Mouse (Mus musculus) hindbrain, embryonic 14.5 days (tissue): Measurements from ENCODE around the gene Itga10. TPM values are rescaled to one million over a fixed set of nuclear protein-coding genes. Genes with fewer than 3 reads are reported as not detected.
"Not testable (repeated sequence)": the region's sequence is repeated elsewhere in the genome, so short reads cannot be mapped to it uniquely, and the experiment has no call there.

Source experiments
- ATAC-seq: fragments of 200-750 bp; cut with Nextera tagmentation; 2 replicates; pipeline ENCODE4 v1.8.0; 2017; ENCODE audit warnings: moderate number of reproducible peaks, mild to moderate bottlenecking, moderate TSS enrichment, moderate library complexity; ENCODE audit not compliant: low FRiP score
- DNase-seq: peaks from one replicate; pipeline ENCODE4 v3.0.0-alpha.2; 2015; ENCODE audit warnings: low spot score
- H3K27ac ChIP-seq: fragments of 300-500 bp; sonication (generic); 2 replicates; pipeline ENCODE4 v1.5.1; 2014; ENCODE audit warnings: mild to moderate bottlenecking, moderate library complexity
- H3K27me3 ChIP-seq: fragments of 300-500 bp; sonication (generic); 2 replicates; pipeline ENCODE4 v1.6.1; 2014; ENCODE audit warnings: mild to moderate bottlenecking, low read length, mixed read lengths; ENCODE audit not compliant: control insufficient read depth, insufficient read depth
- H3K36me3 ChIP-seq: fragments of 300-500 bp; sonication (generic); replicated peaks from 2 replicates; pipeline ENCODE4 v1.6.1; 2014; ENCODE audit not compliant: control insufficient read depth, insufficient read depth
- H3K4me1 ChIP-seq: fragments of 300-500 bp; sonication (generic); replicated peaks from 2 replicates; pipeline ENCODE4 v1.6.1; 2014; ENCODE audit warnings: antibody characterized with exemption, low read length, mixed read lengths; ENCODE audit not compliant: control insufficient read depth, insufficient read depth
- H3K4me2 ChIP-seq: fragments of 300-500 bp; sonication (generic); replicated peaks from 2 replicates; pipeline ENCODE4 v1.6.1; 2014; ENCODE audit warnings: mild to moderate bottlenecking, moderate library complexity
- H3K4me3 ChIP-seq: fragments of 300-500 bp; sonication (generic); replicated peaks from 2 replicates; pipeline ENCODE4 v1.5.1; 2014; ENCODE audit warnings: mild to moderate bottlenecking, low read length
- H3K9ac ChIP-seq: fragments of 300-500 bp; sonication (generic); 2 replicates; pipeline ENCODE4 v1.6.1; 2014
- H3K9me3 ChIP-seq: fragments of 300-500 bp; sonication (generic); 2 replicates; pipeline ENCODE4 v1.6.1; 2016; ENCODE audit warnings: low read length; ENCODE audit not compliant: control insufficient read depth
- WGBS: fragments of 180-500 bp; shearing (Covaris S2); extraction: QIAGEN DNeasy Blood & Tissue Kit; methylation state at CpG from one replicate; pipeline ENCODE4 v1.1.7; 2014; 5-methylcytosine and 5-hydroxymethylcytosine counted together
- polyA plus RNA-seq: library from polyadenylated mRNA; unstranded; fragments of >200 nt; fragmentation: Nextera tagmentation; extraction: Ambion mirVana; gene quantifications from 2 replicates; pipeline ENCODE4 v1.2.1, GENCODE M21; 2014

Gene Itga10
- polyA plus RNA-seq, 1 experiment from 2014 or later: 0.99 TPM

DNA sequence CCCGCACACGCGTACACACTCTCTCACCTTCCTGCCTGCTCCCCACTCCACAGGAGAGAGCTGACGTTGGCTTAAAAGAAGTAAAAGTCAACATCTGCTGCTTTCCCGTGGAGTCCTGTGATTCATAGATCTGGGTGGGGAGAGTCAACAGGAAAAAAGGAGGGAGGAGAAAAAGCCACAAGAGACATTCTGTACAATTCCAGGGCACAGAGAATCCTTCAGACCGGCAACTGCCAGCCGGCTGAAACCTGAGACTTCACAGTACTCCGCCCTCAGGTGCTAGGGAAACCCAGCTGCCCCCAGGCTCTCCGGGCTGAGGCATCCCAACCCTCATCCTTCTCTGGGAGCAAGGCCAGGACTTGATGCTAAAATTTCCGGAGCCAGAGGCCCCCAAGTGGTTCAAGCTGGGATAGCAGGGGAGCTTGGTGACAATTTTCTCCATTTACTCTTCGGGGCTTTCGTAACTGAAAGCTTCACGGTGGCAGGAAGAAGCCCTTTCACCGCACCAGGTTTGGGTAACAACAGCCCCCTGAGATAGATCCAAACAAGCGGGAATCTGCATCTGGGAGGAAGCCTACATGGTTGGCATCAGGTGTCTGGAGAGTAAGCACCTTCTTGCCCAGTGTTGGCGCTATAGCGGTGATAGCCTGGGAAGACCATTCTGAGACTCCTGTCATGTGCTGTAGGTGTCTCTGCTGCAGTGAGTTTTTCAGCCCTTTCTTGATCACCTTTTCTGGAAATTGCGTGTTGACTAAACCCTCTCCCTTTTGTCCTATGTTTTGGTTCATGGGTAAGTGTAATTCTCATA is 18.3 kb downstream of the Itga10 start:
- 0 out of 2 replicates have a peak, but pooled peaks cover 10% of the 10 kb centered on the region for H3K4me1 ChIP-seq
- WGBS: 6% methylated on average over 17 of the region's 18 CpGs
- H3K4me2 ChIP-seq: peak overlapping the region; percentile 60
- ATAC-seq (peak; percentile 84), DNase-seq (peak; percentile 90)
- H3K4me3 ChIP-seq: peak overlapping the region; percentile 22
- H3K9ac ChIP-seq: peak overlapping the region; percentile 50
- peak overlapping the region; percentile 45; the same call in 1 of the 2 replicates for H3K27ac ChIP-seq
- H3K27me3 ChIP-seq: no peaks in the 10 kb centered on the region
- no peaks in the 10 kb centered on the region for H3K36me3 ChIP-seq
- no peaks in the 10 kb centered on the region for H3K9me3 ChIP-seq

DNA sequence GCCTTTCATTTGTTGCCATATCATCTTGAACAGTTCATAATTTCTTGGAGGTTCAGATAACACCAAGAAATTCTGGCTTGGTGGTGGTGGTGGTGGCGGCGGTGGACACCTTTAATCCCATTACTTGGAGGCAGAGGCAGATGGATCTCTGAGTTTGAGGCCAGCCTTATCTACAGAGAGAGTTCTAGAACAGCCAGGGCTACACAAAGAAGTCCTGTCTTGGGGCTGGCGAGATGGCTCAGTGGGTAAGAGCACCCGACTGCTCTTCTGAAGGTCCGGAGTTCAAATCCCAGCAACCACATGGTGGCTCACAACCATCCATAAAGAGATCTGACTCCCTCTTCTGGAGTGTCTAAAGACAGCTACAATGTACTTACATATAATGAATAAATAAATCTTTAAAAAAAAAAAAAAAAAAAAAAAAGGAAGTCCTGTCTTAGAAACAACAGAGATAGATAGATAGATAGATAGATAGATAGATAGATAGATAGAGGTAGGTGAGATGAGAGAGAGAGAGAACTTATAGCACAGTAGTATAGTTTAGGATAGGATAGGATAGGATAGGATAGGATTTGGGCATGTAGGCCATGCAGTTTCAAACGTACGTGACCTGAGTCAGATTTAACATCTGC is 20.5 kb downstream of the Itga10 start:
- not testable (repeated sequence) for H3K27me3 ChIP-seq, DNase-seq, H3K27ac ChIP-seq, ATAC-seq, H3K36me3 ChIP-seq, H3K4me3 ChIP-seq, H3K4me2 ChIP-seq, H3K9ac ChIP-seq, H3K9me3 ChIP-seq, H3K4me1 ChIP-seq
- WGBS: 92% methylated on average over 7 of the region's 7 CpGs

DNA sequence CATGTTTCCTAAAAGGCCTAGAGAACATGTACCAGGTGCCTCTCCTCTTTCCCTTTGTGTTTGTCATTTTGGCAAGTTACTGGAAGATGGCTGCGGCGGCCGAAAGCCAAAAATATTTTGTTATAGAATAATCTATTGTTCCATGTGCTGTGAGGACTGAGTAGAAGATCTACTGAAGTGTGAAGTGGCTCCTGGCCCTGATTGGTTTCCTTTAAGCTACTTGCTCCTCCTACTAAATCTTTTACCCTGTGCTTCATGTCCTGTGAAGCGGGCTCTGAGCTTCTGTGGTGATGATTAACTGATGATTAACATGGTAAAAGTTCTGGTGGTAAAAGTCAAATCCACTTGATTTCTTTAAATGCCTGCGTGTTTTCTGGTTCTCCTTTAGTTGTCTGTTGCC is 21.5 kb downstream of the Itga10 start:
- Histone ChIP-seq H3K27ac (no peak overlapping the region), H3K9ac (no peak overlapping the region), H3K27me3 (peaks cover 9% of the 10 kb centered on the region; the same call in 1 of the 2 replicates), H3K4me2 (no peak overlapping the region), H3K4me1 (peaks cover 10% of the 10 kb centered on the region; the same call in 1 of the 2 replicates), H3K36me3 (no peaks in the 10 kb centered on the region), H3K9me3 (no peaks in the 10 kb centered on the region), H3K4me3 (no peak overlapping the region)
- 96% methylated on average over 5 of the region's 5 CpGs for WGBS
- no peak for ATAC-seq
- no peak for DNase-seq

DNA sequence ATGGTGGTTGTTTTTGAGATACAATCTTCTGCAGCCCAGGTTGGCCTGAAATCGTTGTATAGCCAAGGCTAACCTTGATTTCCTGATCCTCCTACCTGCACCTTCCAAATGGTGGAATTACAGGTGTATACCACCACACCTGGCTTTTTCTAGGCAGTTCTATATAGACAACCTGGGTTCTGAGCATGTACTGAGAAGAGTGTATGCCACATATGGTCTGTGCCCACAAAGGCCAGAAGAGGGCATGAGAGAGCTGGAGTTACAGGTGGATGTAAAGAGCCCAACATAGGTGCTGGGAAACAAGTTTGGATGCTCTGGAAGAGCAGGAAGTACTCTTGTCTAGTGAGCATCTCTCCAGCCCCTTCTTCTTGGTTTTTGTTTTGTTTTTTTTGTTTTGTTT is 21.9 kb downstream of the Itga10 start:
- Histone ChIP-seq H3K36me3 (no peaks in the 10 kb centered on the region), H3K9me3 (no peaks in the 10 kb centered on the region), H3K4me2 (no peak overlapping the region), H3K27me3 (peaks cover 9% of the 10 kb centered on the region; the same call in 1 of the 2 replicates), H3K9ac (no peak overlapping the region), H3K27ac (no peak overlapping the region), H3K4me1 (peaks cover 10% of the 10 kb centered on the region; the same call in 1 of the 2 replicates), H3K4me3 (no peak overlapping the region)
- DNase-seq (no peak), ATAC-seq (no peak)
- 52% methylated on average over 1 of the region's 1 CpGs for WGBS

DNA sequence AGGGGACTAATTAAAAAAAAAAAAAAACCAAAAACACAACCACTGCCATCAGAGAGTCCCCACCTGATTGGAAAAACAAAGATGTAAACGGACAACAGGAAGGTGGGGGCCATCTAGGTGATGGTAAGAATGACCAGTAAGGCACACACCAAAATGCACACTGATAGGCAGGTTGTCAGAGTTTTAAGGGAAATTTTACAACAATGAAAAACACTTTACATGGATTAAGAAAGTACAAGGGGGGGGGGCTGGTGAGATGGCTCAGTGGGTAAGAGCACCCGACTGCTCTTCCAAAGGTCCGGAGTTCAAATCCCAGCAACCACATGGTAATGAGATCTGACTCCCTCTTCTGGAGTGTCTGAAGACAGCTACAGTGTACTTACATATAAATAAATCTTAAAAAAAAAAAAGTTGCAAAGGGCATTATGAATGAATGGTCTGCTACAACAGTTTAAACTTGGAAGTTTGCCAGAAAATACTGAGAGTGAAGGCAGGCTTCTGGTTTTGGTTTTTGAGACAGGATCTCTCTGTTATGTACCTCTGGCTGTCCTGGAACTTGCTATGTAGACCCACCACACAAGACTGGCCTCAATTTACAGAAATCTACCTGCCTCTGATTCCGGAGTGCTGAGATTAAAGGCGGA is 23.2 kb downstream of the Itga10 start:
- DNase-seq: no peak
- WGBS: 97% methylated on average over 5 of the region's 5 CpGs

DNA sequence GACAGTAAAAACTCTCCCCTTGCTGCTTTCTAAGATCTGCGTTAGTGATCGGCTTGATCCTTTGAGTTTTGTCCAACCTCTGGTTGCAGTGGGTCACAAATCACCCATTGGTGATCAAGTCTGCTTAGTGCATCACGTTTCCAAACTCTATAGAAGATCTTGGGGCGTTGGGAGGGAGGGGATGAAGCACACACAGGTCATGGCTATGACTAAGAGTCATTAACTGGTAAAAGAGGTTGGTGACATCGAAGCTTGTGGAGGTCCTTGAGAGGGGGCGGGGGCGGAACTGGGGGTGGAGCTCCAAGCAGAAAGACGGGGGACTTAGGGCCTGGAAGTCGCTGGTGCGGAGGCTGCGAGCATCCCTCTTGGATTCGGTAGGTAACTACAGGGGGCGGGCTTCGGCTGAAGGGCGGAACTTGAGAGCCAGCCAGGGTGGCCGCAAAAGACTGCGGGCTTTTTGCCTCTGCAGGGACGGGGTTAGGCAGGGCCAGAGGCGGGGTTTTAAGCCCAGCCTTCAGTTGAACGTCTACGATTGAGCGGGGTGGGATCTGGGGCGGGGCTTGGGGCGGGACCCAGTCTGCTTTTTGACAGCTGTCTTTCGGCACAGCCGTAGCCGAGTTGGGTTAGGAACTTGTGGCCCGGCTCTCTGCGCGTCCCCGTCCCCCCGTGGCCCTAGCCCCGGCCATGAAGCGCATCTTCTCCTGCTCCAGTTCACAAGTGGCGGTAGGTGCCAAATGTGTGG is 24.5 kb downstream of the Itga10 start, which contains the start of gene Ankrd35:
Ankrd35 (plus strand) TSS at position 405 of the 742 bp plus-strand sequence.
- Histone ChIP-seq H3K9me3 (no peaks in the 10 kb centered on the region), H3K27me3 (peaks cover 9% of the 10 kb centered on the region; the same call in 1 of the 2 replicates), H3K27ac (no peak within 1 kb of the TSS), H3K4me3 (peak within 1 kb of the TSS; percentile 39), H3K9ac (peak within 1 kb of the TSS; percentile 36; the same call in 1 of the 2 replicates), H3K36me3 (no peaks in the 10 kb centered on the region), H3K4me2 (peak within 1 kb of the TSS; percentile 59), H3K4me1 (no peaks in the 10 kb centered on the region; the same call in 1 of the 2 replicates)
- ATAC-seq (peak; percentile 94), DNase-seq (peak; percentile 67)
- WGBS: 5% methylated on average over 35 of the region's 35 CpGs

More for the DNA sequence above, 23.2 kb downstream of the Itga10 start:
- H3K36me3 ChIP-seq: no peaks in the 10 kb centered on the region
- H3K9ac ChIP-seq: no peak overlapping the region
- H3K4me3 ChIP-seq: no peak overlapping the region
- H3K4me1 ChIP-seq: peaks cover 3% of the 10 kb centered on the region; the same call in 1 of the 2 replicates
- no peak for ATAC-seq
- H3K4me2 ChIP-seq: no peak overlapping the region
- H3K27me3 ChIP-seq: peaks cover 9% of the 10 kb centered on the region; the same call in 1 of the 2 replicates
- no peak overlapping the region for H3K27ac ChIP-seq
- H3K9me3 ChIP-seq: no peaks in the 10 kb centered on the region

DNA sequence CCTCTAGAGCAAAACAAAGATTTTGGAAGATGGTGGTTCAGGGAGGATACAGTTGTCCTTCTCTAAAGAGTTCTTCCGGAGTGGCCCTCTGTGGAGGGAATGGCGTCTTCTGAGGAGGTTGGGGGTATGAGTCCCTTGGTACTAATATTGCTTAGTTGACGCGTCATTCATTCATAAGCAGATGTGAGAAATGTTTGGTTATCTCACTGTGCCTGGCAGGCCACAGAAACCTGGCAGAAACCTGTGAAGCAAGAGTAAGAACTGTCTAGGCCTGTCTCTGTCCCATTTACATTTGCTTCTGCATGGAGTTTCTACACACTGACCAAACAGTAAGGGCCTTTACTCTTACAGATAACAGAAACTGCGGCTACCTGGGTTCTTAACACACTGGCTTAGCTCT is 26.1 kb downstream of the Itga10 start:
- Histone ChIP-seq H3K27ac (no peak overlapping the region), H3K4me2 (no peak overlapping the region), H3K9ac (no peak overlapping the region), H3K27me3 (peaks cover 9% of the 10 kb centered on the region; the same call in 1 of the 2 replicates), H3K4me3 (no peak overlapping the region), H3K36me3 (no peaks in the 10 kb centered on the region), H3K9me3 (no peaks in the 10 kb centered on the region), H3K4me1 (no peaks in the 10 kb centered on the region; the same call in 1 of the 2 replicates)
- WGBS: 93% methylated on average over 5 of the region's 5 CpGs
- DNase-seq: no peak
- no peak for ATAC-seq

DNA sequence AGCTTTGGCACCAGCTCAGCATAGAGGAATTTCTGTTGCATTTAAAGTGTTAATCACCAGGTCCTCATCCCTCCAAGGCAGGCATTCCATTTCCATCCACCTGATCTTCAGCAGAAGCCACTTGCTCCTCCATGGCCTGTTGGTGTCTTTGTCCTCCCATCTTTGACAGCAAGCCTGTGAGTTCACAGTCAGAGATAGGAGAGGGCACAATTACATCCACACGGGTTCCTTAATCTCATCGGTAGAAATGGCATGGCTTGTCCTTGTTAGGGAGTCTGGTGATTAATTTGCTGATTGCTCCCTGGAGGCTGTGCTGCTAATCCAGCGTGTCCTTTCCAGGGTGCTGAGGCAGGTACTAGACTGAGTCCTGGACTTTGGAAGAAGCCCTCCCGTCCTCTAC is 28.1 kb downstream of the Itga10 start:
- peaks cover 9% of the 10 kb centered on the region; the same call in 1 of the 2 replicates for H3K27me3 ChIP-seq
- no peak overlapping the region for H3K4me2 ChIP-seq
- no peaks in the 10 kb centered on the region for H3K36me3 ChIP-seq
- no peaks in the 10 kb centered on the region; the same call in 1 of the 2 replicates for H3K4me1 ChIP-seq
- no peak for DNase-seq
- H3K9me3 ChIP-seq: no peaks in the 10 kb centered on the region
- H3K4me3 ChIP-seq: no peak overlapping the region
- no peak for ATAC-seq
- no peak overlapping the region for H3K9ac ChIP-seq
- no peak overlapping the region for H3K27ac ChIP-seq
- WGBS: 69% methylated on average over 4 of the region's 4 CpGs
